Mouse (Mus musculus) lung, adult 2 months (tissue): ENCODE measurements around the gene Kcnq5.

Experiments used
- CTCF ChIP-seq: fragments of 200-500 bp; IDR thresholded peaks from 2 replicates; pipeline ENCODE4 v1.5.1; 2011; ENCODE audit warnings: mild to moderate bottlenecking, low read length, control low read depth; ENCODE audit not compliant: insufficient read depth
- POLR2A ChIP-seq: fragments of 200-500 bp; IDR thresholded peaks from 2 replicates; pipeline ENCODE4 v1.6.1; 2011; ENCODE audit warnings: low read depth, mild to moderate bottlenecking, control low read depth, low read length, borderline replicate concordance; ENCODE audit errors: extremely low read depth

- TF ChIP-seq POLR2A (no peak), CTCF (no peak)
These were observed 533.7 kb downstream of the Kcnq5 start for GRCm38 (mm10) chr1:21428079-21428478.
